Mouse (Mus musculus) CH12.LX (cell line): ENCODE data around the gene Gphb5.

Experiments used
- CTCF ChIP-seq, 2 experiments: IDR thresholded peaks in 1 of 2; conservative IDR thresholded peaks in 1 of 2; 2 replicates each; pipeline ENCODE4 v1.5.1; 2011 to 2012; ENCODE audit warnings: low read depth in 2 of 2, low read length in 2 of 2, improper control_type of control experiment in 1 of 2, inconsistent platforms in 1 of 2, mild to moderate bottlenecking in 1 of 2, moderate library complexity in 1 of 2
- E2F4 ChIP-seq: IDR thresholded peaks from 2 replicates; pipeline ENCODE4 v1.6.1; 2011; ENCODE audit warnings: low read depth, low read length, improper control_type of control experiment; ENCODE audit not compliant: insufficient replicate concordance
- MAFK ChIP-seq: IDR thresholded peaks from 2 replicates; pipeline ENCODE4 v1.6.1; 2011; ENCODE audit warnings: low read length, improper control_type of control experiment; ENCODE audit not compliant: insufficient replicate concordance
- MAZ ChIP-seq: IDR thresholded peaks from 2 replicates; pipeline ENCODE4 v1.6.1; 2012; ENCODE audit warnings: low read depth, mild to moderate bottlenecking, inconsistent platforms, low read length, improper control_type of control experiment, moderate library complexity
- MEF2A ChIP-seq: IDR thresholded peaks from 2 replicates; pipeline ENCODE4 v1.6.1; 2014; ENCODE audit warnings: low read depth, mild to moderate bottlenecking, inconsistent platforms, low read length, improper control_type of control experiment, borderline replicate concordance
- PAX5 ChIP-seq: IDR thresholded peaks from 2 replicates; pipeline ENCODE4 v1.6.1; 2012; ENCODE audit warnings: low read length, inconsistent platforms, mixed read lengths
- POLR2A ChIP-seq: IDR thresholded peaks from 2 replicates; pipeline ENCODE4 v1.6.1; 2011; ENCODE audit warnings: low read depth, mild to moderate bottlenecking, improper control_type of control experiment, low read length
- RAD21 ChIP-seq: IDR thresholded peaks from 2 replicates; pipeline ENCODE4 v1.6.1; 2011; ENCODE audit warnings: low read depth, mild to moderate bottlenecking, low read length, improper control_type of control experiment, moderate library complexity
- ZKSCAN1 ChIP-seq: IDR thresholded peaks from 2 replicates; pipeline ENCODE4 v1.6.1; 2012; ENCODE audit warnings: low read depth, inconsistent platforms, low read length, improper control_type of control experiment, borderline replicate concordance

DNA sequence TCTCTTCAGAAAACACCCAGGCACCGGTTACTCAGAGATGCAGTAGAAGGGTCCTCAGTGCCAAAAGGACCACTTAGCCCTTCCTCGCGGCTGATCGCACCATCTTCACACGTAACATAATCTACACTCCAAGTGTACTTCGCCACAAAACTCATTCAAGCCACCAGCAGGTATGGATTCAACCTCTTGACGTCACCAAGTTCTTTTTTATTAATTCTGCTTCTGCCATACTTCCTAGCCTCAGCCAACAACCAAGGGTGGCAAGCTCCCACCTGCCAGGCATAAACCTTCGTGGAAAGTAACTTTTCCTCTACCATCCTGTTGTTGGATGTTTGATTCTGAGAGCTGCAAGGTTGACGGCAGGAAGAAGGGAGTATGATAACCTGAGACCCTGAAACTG, 28.1 kb downstream of the Gphb5 start:
- no peak for TF ChIP-seq RAD21
- TF ChIP-seq CTCF (conservative IDR thresholded peaks at IDR 0.05 in 1 of 2, IDR thresholded peaks at IDR 0.05 in 1 of 2; ENCODE audit: low read depth in 2 of 2, low read length in 2 of 2) = no peak
- no peak for TF ChIP-seq ZKSCAN1
- TF ChIP-seq MAZ = no peak
- no peak for TF ChIP-seq MEF2A
- TF ChIP-seq MAFK = no peak
- TF ChIP-seq POLR2A = no peak
- no peak for TF ChIP-seq PAX5
- no peak for TF ChIP-seq E2F4
